26 mouse cellular contexts compared by ENCODE assay signal in the genomic region with DNA sequence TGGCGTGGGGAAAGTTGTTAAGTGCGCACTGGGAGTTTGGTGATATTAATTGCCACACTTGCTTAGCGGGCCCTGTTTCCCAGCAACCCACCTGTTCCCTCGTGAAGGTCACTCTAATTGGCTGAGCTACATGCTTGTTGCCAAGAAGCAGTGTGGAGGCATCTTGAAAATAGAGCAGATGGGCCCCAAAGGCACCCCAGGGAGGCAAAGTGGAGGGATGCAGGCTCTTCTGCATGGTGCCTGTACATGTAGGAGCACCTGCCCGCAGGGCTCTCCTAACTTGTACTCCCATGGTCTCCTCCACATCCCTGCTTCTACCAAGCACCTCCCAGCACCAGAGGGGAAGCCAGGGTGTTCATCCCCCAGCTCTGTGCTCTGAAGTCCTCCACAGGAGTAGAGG. TPM values are rescaled to one million over a fixed set of nuclear protein-coding genes. Genes with fewer than 3 reads are reported as not detected.
"Had no signal": no experiment of that assay in that cellular context is flagged by ENCODE, and none has a peak within 500 bp of the region (broad histone marks: within the 10 kb centered on the region; RNA-seq: fewer than 3 reads in every experiment).

No protein-coding gene starts in this region.

- H3K9ac ChIP-seq: limb, embryonic 13.5 days; liver, embryonic 12.5 days; liver, embryonic 15.5 days; lung, embryonic 15.5 days; neural tube, embryonic 12.5 days; neural tube, embryonic 15.5 days had no signal

- H3K4me3 ChIP-seq: limb, embryonic 10.5 days; limb, embryonic 13.5 days; liver, embryonic 12.5 days; liver, embryonic 15.5 days; lung, embryonic 15.5 days; megakaryocyte, embryonic 14.5 days; midbrain, embryonic 10.5 days; neural tube, embryonic 12.5 days; neural tube, embryonic 15.5 days had no signal

- H3K36me3 ChIP-seq: limb, embryonic 10.5 days; limb, embryonic 13.5 days; liver, embryonic 12.5 days; liver, embryonic 15.5 days; lung, embryonic 15.5 days; midbrain, embryonic 10.5 days; neural tube, embryonic 12.5 days had no signal

- DNase-seq: kidney, adult 18-20 months; kidney, adult 9 months; kidney, postnatal 25 days; layer of hippocampus, postnatal 36 days; liver; lung, adult 18-20 months; lung, postnatal 10 days; lung, postnatal 36 days; midbrain, embryonic 14.5 days; right cerebral cortex, adult 18-20 months; right cerebral cortex, postnatal 14 days; right cerebral cortex, postnatal 4 days; thymus, adult 2 months; thymus, postnatal 14 days; thymus, postnatal 4 days had no signal

- H3K9me3 ChIP-seq: limb, embryonic 10.5 days; liver, embryonic 12.5 days; liver, embryonic 15.5 days; lung, embryonic 15.5 days; midbrain, embryonic 10.5 days; neural tube, embryonic 12.5 days; neural tube, embryonic 15.5 days had no signal

- H3K27ac ChIP-seq: limb, embryonic 10.5 days; limb, embryonic 13.5 days; liver, embryonic 12.5 days; liver, embryonic 15.5 days; lung, embryonic 15.5 days; midbrain, embryonic 10.5 days; neural tube, embryonic 12.5 days; neural tube, embryonic 15.5 days; stomach, postnatal 0 days had no signal

- ATAC-seq: liver, embryonic 12.5 days had no signal

- H3K4me2 ChIP-seq: limb, embryonic 13.5 days; liver, embryonic 12.5 days; liver, embryonic 15.5 days; lung, embryonic 15.5 days; neural tube, embryonic 12.5 days; neural tube, embryonic 15.5 days had no signal

- H3K27me3 ChIP-seq: liver, embryonic 15.5 days; neural tube, embryonic 12.5 days had no signal

- H3K4me1 ChIP-seq: liver, embryonic 12.5 days; liver, embryonic 15.5 days; lung, embryonic 15.5 days; midbrain, embryonic 10.5 days; neural tube, embryonic 12.5 days had no signal

RNA-seq across cellular contexts. Expression of a gene that starts 15.5 kb away (rescaled TPM):
- polyA plus RNA-seq: limb, embryonic 10.5 days; liver, embryonic 12.5 days; liver, embryonic 15.5 days; midbrain, embryonic 10.5 days; stomach, embryonic 14.5 days had no signal
